Mouse (Mus musculus): ENCODE measurements around the gene Rpl7a.

- no peak for TF ChIP-seq CTCF (IDR thresholded peaks at IDR 0.05; ENCODE audit: control insufficient read depth, insufficient read depth, insufficient read length)
- no peak for TF ChIP-seq MYOD1 (IDR thresholded peaks at IDR 0.05; ENCODE audit: control insufficient read depth, insufficient read length, low read depth)
- no peak for TF ChIP-seq USF1 (IDR thresholded peaks at IDR 0.05; ENCODE audit: low read depth)
These were observed 9.8 kb downstream of the Rpl7a start for GRCm38 (mm10) chr2:26920190-26920855.
